Mouse (Mus musculus) forebrain, embryonic 12.5 days (tissue): Measurements from ENCODE around the gene Lpo. TPM values are rescaled to one million over a fixed set of nuclear protein-coding genes. Genes with fewer than 3 reads are reported as not detected.

Experiments
- microRNA counts: library from miRNA; unstranded; fragments of <30 nt; microRNA quantifications from one replicate; lab custom pipeline; 2017
- microRNA-seq: library from miRNA; unstranded; fragments of <30 nt; microRNA quantifications from one replicate; pipeline ENCODE4, GENCODE M21; 2017
- polyA plus RNA-seq: library from polyadenylated mRNA; unstranded; fragments of >200 nt; fragmentation: Nextera tagmentation; extraction: Ambion mirVana; gene quantifications from 2 replicates; pipeline ENCODE4 v1.2.1, GENCODE M21; 2016

Gene Lpo
- polyA plus RNA-seq, 1 experiment from 2014 or later = 0.33 TPM

MicroRNA genes within 50 kb of the gene (microRNA counts, 519-probe panel; counts per million panel counts)
- microRNA mmu-miR-142-3p (lab: Ali Mortazavi, UCI) (3,725 counts per million, percentile 38 among the panel's probes with 10 or more counts), microRNA mmu-miR-142-5p (lab: Ali Mortazavi, UCI) (3,577 counts per million, percentile 35 among the panel's probes with 10 or more counts)

Small RNAs within 50 kb of the gene (microRNA-seq; reads per million reads assigned to microRNA genes)
- gene Mir142 = not detected
- gene Mir142b = not detected

Other genes with a start within 250 kb of the Lpo start
- gene Mtmr4, start 236.1 kb downstream of the Lpo start, polyA plus RNA-seq = 71.4 and 75.2 TPM in 2 replicates
- 0.40 and 0.49 TPM in 2 replicates for gene Hsf5, start 211.1 kb downstream of the Lpo start, polyA plus RNA-seq
- 1.4 and 1.8 TPM in 2 replicates for gene Rnf43, start 165.6 kb downstream of the Lpo start, polyA plus RNA-seq
- 118 and 137 TPM in 2 replicates for gene Supt4a, start 90.7 kb downstream of the Lpo start, polyA plus RNA-seq
- 33.0 and 35.1 TPM in 2 replicates for gene Tspoap1, start 67.7 kb downstream of the Lpo start, polyA plus RNA-seq
- 0.92 and 1.1 TPM in 2 replicates for gene Mpo, start 34.7 kb downstream of the Lpo start, polyA plus RNA-seq
- gene Mks1, start 24.9 kb upstream of the Lpo start, polyA plus RNA-seq = 16.0 and 19.6 TPM in 2 replicates
- gene Epx, start 47.2 kb upstream of the Lpo start, polyA plus RNA-seq = 0.14 and 0.20 TPM in 2 replicates
- gene Olfr462, start 64.0 kb upstream of the Lpo start, polyA plus RNA-seq = not detected in 2 replicates
- gene Olfr463, start 69.1 kb upstream of the Lpo start, polyA plus RNA-seq = not detected in 2 replicates
- not detected in 2 replicates for gene Olfr464, start 92.7 kb upstream of the Lpo start, polyA plus RNA-seq
- 34.7 and 36.2 TPM in 2 replicates for gene Dynll2, start 159.2 kb upstream of the Lpo start, polyA plus RNA-seq
- 564 and 577 TPM in 2 replicates for gene Srsf1, start 219.1 kb upstream of the Lpo start, polyA plus RNA-seq
- gene Vezf1, start 240.0 kb upstream of the Lpo start, polyA plus RNA-seq = 84.8 and 91.5 TPM in 2 replicates